Mouse (Mus musculus): Measurements from ENCODE around the gene Smurf2.

The Smurf2 gene

DNA sequence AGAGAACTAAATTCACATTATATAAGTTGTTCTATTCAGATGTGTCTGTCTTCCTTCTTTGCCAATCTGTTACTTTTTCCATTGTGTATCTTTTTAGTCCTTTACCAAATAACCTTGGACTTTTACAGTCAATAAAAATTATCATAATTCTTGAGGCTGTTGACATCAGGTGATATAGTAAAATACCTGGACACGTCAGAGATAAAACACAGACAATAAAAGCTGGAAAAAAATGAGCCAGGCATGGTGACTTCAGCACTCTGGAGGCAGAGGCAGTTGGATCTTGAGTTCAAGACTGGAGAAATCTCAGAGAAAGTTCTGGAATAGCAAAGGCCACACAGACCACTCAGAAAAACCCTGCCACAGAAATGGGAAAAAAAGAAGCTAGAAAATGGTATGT lies 13.3 kb downstream of the Smurf2 start:
- DNase-seq (ENCODE audit: low read depth, low spot score): no peak

DNA sequence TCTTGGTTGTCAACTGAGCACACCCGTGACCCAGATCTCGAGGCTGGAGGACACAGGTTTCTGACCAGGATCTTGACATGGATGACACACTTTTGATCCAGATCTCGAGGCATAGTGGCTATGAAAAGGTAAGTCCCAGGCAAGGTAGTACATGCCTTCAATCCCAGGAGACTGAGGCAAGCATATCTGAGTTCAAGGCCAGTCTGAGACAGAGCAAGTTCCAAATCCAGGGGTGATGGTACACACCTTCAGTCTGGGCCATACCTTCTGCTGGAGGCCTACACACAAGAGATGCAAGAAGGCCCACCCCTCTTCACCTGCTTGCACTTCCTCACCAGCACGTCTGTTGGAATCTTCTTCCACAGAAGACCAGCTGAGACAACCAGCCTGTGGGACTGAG lies 14.8 kb downstream of the Smurf2 start:
- DNase-seq (ENCODE audit: low read depth, low spot score): no peak

DNA sequence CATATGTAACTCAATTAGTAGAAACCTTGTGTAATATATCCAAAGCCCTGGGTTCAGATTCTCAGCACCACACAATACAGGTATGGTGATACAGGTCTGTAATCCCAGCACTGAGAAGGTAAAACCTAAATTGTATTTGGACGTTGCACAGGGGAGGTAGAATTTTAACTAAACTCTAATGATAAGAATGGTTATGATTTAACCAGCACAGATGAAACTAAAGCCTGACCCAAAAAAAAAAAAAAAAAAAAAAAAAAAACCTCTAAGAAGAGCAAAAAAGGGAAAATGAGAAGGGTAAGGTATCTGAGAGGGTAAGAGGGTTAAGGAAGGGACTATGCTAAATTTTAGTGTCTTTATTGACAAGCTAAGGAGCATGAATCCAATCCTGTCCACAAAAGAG lies 20.7 kb downstream of the Smurf2 start:
- DNase-seq (ENCODE audit: low read depth, low spot score): no peak

DNA sequence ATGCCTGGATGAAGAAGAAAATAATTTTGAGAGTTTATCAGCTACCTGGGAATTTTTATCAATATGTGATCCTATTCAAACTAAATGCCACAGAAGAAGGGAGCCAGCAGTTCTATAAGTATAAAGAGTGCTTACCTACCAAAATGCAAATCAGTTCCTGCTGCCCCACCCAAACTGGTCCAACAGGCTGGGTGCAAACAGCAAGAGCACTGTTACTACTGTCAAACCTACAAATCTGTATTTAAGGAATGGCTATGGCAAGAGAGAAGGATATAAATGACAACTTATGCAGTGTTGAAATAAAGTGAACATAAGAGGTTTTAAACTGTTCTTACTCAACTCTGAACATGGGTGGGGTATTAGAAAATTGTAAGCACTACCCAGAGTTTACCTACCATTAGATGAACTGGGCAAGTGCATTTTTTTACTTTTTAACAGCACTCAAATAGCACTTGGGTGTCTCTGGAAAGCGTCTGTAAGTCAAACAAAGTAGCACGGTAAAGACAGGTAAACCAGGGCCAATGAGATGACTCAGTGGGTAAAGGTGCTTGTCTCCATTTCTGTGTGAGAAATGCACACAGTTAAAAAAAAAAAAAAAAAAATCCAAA lies 23.9 kb downstream of the Smurf2 start:
- no peak for DNase-seq (ENCODE audit: low read depth, low spot score)

DNA sequence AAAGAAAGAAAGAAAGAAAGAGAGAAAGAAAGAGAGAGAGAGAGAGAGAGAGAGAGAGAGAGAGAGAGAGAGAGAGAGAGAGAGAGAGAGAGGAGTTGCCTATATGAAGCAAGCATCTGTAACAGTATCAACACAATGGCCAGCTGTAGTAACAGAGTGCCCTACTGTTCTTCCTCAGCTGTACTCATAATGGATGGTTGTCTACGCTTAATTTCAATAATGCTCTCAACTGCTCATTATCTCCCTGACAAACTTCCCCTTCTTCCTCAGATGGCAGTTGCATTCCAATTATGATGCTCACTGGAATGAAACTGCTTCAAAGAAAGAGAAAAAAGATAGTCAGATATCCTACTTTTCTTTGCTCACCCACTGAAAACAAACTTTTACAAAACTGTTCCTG lies 36.9 kb downstream of the Smurf2 start:
- DNase-seq (ENCODE audit: low read depth, low spot score): no peak

DNA sequence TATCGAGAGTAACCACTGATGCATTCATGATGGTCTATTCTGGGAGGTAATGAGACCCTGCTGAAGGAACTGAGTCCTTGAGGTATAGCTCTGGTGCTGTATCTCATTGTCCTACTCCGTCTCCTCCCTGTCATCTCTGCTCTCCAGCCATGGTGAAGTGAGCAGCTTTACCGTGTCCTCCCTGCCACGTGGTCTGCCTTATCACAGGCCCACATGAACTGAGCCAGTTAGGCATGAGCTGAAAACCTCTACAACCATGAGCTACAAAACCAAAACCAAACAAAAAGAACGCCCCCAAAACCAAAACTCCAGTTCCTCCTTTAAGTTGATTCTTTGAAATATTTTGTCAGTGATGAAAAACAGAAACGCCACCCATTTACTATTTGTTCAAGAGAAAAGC lies 47.9 kb downstream of the Smurf2 start:
- no peak for DNase-seq (ENCODE audit: low read depth, low spot score)

DNA sequence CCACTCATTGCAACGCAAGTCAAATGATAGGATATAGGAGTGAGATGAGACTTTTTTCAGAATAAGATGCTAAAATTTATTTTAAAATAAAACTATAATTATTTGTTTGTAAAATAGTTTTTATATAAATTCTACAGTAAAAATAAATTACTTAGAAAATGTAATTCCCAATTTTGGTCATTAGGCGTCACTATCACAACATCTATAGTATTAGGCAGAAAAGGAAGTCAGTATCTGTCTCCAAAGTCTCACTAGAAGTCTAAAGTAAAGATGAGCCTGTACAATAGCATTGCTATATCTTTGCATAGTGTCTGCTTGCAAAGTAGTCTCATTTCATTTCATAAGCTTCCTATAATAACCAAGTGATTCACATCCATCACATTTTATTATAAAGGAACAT lies 69.1 kb downstream of the Smurf2 start:
- DNase-seq (ENCODE audit: low read depth, low spot score): peak; percentile 12

DNA sequence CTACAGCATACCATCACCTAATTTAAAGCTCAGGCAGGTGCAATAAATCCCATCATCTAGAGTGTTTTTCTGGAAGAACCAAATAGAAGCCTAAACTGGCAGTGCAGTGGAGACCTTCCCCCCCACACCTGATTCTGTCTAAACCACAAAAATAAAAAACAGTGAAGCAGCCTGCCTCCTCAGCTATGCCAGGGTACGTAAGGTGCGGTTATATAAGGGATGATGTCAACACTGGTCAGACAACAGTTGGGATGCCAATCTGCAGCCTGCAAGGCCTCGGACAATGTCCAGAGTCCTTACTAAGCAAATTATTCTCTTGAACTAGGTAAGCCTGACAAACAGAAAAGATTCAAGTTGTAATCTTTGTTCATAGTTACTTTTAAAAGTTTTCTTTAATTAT lies 78.5 kb downstream of the Smurf2 start:
- DNase-seq (ENCODE audit: low read depth, low spot score): no peak

DNA sequence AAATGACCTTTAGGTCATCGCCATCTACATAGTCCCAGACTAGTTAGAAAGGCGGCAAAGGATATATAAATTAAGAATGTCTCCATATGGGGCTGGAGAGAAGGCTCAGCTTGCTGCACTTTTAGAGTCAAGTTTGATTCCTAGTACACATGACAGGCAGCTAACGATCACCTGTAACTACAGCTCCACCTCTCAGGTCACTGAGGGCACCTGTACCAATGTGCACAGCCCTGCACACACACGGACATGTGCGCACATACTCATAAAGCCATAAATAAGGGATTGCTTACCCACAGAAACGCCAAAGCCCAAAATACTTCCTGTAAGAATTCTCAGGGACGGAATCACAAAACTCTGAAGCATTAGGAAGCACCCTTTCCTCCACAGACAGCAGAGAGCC lies 92.4 kb downstream of the Smurf2 start:
- no peak for DNase-seq (ENCODE audit: low read depth, low spot score)

DNA sequence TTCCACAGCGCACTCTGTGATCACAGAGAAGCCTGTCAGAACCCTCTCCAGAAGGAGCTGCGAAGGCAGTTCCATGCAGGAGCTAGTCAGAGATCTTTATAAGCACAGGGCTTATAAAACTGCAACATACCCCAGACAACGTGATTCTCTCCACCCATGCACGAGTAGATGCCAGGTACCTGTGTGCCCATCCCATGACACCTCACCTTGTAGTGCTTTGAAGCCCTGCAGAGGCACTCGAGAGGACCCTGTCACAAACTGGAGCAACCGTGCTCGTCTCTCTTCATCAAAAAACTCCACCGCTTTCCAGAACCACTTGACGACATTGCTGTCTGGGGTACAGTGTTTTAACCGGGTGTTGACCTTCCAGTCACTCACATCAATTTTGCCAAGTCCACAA lies 96.1 kb downstream of the Smurf2 start:
- no peak for DNase-seq (ENCODE audit: low read depth, low spot score)

DNA sequence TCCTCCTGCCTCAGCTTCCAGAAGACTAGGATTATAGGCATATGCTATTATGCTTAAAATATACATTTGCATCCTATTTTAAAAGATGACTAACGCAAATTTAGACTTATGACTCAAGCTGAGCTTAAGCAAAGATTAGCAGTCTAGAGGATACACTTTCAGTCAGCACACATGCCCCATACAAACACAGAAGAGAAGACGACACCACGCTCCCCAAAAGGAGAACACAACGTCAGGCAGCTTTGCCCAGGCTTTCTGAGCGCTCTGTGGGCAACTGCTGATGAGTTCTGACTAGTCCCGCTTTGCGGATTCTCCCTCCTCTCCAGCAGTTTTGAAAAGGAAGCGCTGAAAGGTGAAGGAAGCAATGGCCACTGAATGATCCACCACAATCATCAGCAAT lies 96.8 kb downstream of the Smurf2 start:
- no peak for DNase-seq (ENCODE audit: low read depth, low spot score)

DNA sequence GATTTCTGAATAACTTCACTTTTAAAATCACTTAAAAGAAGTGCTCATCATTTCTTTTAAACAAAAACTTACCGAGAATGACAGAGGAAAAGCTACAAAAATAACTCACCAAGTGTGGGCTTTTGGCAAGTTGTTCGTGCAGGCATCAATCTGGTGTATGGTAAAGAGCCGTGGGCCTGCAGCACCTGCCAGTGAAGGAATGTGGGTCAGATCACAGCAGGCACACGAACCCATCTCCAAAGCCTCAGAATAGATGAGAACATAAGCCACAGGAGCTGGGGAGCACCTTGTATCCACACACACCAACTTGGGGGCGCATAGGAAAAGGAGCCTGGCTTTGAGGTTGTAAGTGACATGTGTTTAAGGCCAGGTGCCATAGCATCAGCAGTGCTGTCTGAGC lies 97.6 kb downstream of the Smurf2 start:
- DNase-seq (ENCODE audit: low read depth, low spot score): no peak

DNA sequence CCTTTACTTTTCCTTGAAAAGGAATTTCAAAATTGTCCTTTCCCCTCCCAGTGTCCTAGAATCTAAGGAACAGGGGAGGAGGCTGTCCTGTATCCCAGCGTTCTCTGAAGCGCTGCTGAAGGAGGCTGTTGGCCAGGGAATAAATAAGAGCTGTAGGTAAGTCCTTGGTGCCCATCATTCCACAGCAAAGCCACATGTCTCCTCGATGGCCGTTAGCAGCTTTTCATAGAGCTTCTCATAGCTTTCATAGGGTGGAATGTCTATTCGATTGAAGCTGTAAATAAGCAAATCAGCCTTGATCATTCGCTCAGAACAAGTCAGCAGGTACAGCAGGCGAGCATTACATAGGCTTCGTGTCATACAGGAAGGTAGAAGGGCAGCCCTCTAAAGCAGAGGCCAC lies 98.0 kb downstream of the Smurf2 start:
- no peak for DNase-seq (ENCODE audit: low read depth, low spot score)

DNA sequence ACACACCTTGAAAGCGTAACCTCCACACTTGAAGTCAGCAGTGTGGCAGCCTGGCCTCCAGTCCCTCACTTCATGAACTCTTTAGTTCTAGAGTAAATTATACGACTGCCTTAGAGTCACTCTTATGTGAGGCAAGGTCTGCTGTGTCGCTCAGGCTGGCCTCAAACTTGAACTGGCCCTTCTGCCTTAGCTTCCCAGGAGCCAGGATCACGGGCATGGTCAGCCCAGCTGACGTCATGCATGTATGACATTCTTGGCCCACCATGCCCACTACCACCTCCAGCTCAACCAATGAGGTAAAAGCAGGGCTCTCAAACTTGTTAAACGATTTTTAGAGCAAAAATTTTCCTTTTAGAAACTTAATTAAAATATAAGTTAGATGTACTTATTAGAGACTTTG lies 99.1 kb downstream of the Smurf2 start:
- no peak for DNase-seq (ENCODE audit: low read depth, low spot score)

DNA sequence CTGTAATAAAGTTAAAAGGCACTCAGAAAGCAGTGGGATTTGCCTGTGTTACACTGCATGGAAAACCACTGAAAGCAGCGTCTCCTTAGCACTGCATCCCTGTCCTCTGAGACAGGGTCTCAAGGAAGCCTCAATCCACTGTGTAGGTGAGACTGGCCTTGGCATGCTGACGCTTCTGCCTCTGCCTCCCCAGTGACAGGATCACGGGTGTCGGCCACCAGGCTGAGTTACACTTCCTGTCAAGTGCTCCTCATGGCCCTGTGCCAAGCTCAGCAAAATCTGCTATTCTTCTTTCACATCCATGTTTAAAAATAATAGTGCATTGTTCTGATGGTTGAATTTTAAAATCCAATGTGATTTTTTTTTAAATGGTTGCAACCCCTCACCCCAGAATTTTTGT lies 99.5 kb downstream of the Smurf2 start:
- DNase-seq (ENCODE audit: low read depth, low spot score): no peak

DNA sequence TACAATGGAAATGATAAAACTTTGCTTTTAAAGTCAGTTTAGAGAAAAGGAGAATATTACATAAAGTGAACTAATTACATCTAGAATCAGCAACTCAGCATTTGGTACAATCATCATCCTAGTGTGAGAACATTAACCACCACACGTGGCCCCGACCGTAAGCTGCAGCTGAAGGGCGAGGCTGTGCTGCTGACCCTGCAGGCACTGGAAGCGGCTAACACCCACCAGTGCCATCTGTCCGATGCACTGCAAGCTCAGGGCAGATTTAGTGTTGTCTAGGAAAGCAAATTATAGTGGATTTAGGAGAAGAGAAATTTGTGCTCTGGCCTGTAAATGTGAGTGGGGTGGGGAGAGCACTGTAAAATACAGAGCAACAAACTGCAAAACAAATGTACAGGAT lies 100.3 kb downstream of the Smurf2 start:
- no peak for DNase-seq (ENCODE audit: low read depth, low spot score)

DNA sequence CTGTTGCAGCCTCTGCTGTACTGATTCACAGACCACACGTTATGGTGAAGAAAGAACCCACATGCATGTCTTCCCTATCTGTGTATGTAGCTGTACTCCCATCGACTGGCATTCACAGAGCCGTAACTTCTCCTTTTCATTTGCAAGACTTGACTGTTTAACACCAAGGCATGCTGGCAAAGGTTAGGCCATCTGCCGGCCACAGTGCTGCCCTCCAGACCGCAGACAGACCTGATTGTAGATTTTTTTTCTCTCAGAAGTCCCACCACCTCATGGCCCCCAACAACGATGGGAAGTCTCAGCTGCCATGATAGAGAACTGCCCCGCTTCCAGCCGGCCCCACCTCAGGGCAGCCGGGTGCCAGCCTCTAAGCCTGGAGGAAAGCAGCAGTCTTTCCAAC lies 100.9 kb downstream of the Smurf2 start:
- DNase-seq (ENCODE audit: low read depth, low spot score): no peak

DNA sequence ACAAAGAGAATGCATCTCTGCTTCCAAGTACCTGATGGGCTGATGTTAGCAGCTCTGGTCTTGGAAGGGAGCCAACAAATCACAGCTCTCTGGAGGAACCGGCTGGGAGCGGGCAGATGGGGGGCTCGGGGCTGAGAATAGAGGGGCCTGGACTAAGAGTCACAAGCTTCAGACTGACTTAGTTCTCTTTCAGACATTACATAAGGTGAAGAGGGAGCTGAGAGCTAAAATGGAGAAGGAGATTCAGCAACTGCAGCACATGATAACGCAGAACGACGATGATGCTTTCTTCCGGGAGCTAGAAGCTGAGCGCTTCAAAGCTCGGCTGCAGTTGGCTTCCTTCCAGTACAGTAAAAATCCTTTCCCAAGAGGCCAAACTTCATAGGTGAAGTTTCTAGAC lies 102.2 kb downstream of the Smurf2 start:
- no peak for DNase-seq (ENCODE audit: low read depth, low spot score)

DNA sequence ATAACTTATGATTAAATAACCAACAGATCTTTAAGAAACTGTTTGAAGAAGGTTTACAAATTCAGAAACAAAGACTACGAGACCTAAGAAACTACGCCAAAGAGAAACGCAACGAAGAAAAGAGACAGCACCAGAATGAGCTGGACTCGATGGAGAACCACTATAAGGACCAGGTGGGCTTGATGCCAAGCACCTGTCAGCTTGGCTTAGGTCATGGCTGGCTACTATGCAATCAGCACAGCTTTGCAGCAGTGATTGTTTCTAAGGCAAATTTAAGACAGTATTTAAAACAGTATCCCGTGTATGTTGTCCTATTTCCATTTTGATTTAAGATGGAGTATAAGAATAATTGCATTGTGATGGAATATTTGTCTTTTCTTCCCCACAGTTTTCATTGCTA lies 102.7 kb downstream of the Smurf2 start:
- no peak for DNase-seq (ENCODE audit: low read depth, low spot score)

DNA sequence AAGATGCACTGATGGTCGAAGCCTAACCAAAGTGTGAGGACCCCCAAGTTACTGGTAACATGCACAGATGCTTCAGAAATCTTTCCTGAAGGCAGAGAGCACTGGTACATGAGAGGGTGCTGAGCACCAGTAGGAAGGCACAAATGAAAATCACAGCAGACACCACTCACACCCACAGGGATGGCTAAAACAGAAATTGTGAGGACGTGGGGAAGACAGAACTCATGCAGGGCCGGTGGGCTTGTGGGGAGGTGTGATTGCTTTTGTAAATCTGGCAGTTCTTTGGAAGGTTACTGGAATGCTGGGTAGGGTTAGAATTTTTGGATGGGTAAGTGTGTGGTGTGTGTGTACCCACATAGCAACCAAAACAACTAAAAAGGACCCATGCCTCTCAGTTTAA lies 103.4 kb downstream of the Smurf2 start:
- DNase-seq (ENCODE audit: low read depth, low spot score): no peak

DNA sequence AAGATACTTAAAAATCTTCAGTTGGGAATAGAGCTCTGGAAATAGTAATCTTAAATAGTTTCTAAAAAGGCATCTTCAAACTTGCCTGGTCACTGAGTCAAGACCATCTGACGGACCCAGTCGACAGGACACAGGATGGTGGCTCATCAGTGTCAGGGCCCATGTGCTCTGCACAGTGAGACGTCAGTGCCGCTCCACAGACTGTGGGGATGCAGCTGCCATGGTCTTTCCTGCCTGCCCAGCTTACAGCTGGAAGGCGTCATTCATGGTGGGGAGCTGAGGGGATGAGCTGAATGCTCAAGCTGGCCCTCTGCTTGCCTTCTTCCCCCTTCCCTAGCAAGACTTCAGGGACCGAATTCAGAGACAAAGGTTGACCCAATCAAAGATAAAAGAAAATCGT lies 104.2 kb downstream of the Smurf2 start:
- no peak for DNase-seq (ENCODE audit: low read depth, low spot score)

DNA sequence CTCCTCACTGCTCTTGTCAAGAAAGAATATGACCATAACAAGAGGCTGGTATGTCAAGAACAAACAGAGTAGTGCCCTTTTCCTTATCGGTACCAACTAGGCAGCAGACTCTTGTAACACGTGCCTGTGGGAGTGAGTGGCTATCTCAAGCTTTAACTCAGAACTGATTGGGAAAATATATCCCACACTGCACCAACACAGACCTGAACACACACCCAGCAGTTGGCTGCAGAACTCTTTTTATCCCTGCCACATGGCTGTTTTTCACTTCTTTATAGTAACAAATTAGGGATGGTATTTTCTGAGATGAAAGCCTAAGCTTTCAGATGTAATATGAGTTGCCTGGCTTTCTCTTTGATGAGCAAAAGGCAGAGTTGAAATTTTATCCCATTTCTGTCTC lies 104.8 kb downstream of the Smurf2 start:
- DNase-seq (ENCODE audit: low read depth, low spot score): no peak

DNA sequence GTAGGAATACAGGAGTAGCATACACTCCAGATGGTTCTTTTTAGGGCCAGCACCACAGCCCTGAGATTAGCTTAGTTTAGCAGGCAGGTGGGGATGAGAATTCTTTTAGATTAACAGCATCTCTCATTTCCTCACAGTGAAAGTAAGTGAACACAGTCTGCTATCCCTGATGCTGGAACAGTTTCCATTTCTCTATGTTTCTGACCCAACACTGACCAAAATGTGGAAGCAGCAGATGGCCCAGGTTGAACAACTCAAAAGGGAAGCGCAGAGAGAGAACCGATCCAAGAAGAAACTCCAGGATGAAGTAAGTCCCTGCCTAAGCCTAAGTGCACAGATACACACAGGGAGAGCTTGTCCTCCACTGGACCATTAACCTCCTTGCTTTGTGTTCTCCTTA lies 105.2 kb downstream of the Smurf2 start:
- no peak for DNase-seq (ENCODE audit: low read depth, low spot score)

DNA sequence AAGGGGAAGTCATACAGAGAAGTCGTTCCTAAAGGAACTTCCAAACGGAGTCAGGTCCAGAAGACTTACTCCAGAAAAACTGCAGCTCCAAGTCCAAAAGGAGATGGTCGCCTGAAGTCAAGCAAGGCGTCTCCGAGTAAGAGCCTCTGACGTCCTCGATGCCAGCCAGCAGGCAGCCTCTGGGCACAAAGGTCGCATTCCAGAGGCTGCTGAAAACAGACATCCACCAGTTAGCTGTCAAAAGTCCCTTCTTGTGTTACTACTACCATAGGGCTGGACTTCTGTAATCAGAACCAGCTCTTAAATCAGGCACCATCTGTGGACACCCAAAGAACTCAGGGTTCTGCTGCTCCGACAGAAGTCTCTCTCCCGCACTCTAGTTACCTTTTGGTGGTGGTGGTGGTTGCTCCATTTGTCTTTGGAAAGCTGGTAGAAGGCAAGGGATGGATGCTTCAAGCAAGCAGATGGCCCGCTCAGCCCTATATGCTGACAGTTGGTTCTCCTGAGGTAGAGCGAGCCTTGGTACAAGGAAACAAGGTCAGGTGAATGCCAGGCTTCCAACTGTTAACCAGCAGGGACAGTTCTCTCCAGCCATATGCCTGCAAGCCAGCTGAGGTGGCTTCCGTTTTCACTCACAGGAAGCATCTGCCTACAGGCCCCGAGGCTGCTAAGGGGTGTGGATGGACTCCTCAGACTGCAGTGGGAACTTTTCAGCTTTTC lies 105.8 kb downstream of the Smurf2 start:
- DNase-seq (ENCODE audit: low read depth, low spot score): no peak
